Mouse (Mus musculus) layer of hippocampus, adult 11-12 months (tissue): Measurements from ENCODE around the gene Gm10282.
A peak's percentile ranks its signal among the peaks of the same experiment; 100 is the strongest.

Experiments
- DNase-seq: peaks from one replicate; pipeline ENCODE4 v3.0.0; 2022; ENCODE audit warnings: low spot score

Gene Gm10282

GRCm38 (mm10) chr8:72295679-72296078 lies 9.4 kb downstream of the Gm10282 start:
- DNase-seq: peak; percentile 70

DNA sequence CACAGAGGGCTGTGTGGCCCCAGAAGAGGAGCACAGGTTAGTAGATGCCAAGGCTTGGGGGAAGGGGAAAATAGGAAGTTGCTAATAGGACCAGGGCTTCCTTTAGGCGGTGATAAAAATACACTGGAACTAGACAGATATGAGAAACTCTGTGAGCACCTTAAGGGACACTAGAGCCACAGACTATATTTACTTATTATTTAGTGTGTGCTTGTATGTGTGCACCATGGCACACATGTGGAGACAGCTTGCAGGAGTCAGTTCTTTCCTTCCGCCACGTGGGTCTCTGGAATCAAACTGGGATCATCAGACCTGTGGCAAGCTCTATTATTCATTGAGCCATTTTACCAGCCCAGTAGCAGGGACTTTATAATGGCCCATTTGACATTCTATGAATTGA lies 9.9 kb downstream of the Gm10282 start:
- no peak for DNase-seq

DNA sequence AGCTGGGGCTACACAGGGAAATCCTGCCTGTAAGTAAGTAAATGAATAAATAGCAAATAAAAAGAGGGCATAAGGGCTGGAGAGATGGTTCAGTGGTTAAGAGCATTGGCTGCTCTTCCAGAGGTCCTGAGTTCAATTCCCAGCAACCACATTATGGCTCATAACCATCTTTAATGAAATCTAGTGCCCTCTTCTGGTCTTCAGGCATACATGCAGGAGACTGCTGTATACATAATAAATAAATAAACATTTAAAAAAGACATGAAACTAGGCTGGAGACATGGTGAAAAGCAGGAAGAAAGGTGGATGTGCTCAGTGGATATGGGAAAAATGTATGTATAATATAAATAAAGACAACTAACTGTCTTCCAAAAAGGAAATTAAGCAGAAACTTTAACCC lies 11.8 kb downstream of the Gm10282 start:
- DNase-seq: no peak

DNA sequence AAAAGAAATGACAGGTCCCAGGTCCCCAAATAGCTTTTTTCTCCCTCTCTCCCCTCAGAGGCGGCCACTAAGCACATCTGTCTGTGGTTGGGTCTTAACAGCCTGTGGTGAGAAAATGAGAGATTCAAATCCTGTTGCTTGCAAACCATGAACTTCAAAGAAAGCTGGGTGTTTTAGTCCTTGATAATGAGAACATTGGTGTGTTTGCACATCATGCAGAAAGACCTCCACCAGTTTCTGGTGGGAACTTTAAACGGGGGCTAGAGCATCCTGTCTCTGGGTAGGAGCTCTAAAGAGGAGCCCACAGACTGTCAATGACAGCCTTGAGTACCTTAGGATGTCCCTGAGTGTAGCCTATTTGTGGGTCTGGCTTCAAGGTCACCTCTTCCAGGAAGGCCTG lies 14.0 kb downstream of the Gm10282 start:
- no peak for DNase-seq

DNA sequence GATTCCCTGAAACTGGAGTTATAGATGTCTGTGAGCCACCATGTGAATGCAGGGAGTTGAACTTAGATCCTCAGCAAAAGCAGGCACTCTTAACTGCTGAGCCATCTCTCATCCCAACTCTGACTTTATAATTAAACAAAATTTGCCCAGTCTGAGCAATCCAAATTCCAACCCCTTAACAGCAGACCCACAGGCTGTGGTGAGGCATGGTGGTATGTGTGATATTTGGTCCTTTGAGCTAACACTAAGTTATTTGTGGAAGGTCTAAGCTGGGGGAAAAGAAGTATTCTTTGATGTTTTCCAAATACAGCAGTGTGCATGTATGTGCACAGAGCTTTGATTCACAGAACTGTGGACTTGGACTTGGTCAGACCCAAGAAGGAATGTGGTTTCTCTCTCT lies 16.0 kb downstream of the Gm10282 start:
- no peak for DNase-seq

- no peak for DNase-seq
Measured at GRCm38 (mm10) chr8:72285285-72285684, 19.8 kb downstream of the Gm10282 start.

DNA sequence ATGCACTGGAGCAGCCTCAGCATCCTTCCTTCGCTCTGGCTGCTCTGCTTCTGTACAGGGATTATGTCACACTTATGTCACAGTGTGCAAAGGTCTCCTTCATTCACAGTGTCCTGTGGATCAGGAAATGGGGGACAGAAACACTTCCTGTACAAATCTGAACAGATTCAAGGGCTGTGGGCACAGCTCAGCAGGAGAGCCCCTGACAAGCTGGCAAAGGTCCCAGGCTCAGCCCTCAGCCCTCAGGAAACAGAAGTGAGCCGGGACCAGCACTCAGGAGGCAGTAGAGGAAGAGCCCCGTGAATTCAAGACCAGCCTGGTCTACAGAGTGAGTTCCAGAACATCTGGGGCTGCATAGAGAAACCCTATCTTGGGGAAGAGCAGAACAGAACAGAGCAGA lies 23.4 kb downstream of the Gm10282 start:
- peak; percentile 36 for DNase-seq

DNA sequence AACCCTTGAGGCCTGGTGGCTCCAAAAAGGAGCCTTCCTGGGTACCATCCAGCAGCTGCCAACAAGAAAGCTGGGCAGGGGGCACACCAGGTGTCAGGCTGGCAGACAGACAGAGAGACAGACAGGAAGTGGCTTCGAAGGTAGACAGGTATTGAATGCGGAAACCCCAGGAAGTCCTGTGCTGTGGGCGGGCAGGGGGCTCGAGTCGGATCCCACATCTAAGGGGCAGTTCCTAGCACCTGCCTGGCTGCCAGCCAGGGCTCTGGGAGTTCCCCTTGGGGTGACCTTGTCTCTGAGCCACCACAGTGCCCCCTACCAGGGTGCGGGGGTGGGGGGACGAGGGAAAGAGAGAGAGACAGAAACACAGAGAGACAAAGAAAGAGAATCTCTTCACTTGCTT lies 25.9 kb downstream of the Gm10282 start:
- no peak for DNase-seq

- no peak for DNase-seq
Measured at GRCm38 (mm10) chr8:72277244-72277643, 27.8 kb downstream of the Gm10282 start.

GRCm38 (mm10) chr8:72273807-72274206 lies 31.3 kb downstream of the Gm10282 start:
- DNase-seq: no peak

DNA sequence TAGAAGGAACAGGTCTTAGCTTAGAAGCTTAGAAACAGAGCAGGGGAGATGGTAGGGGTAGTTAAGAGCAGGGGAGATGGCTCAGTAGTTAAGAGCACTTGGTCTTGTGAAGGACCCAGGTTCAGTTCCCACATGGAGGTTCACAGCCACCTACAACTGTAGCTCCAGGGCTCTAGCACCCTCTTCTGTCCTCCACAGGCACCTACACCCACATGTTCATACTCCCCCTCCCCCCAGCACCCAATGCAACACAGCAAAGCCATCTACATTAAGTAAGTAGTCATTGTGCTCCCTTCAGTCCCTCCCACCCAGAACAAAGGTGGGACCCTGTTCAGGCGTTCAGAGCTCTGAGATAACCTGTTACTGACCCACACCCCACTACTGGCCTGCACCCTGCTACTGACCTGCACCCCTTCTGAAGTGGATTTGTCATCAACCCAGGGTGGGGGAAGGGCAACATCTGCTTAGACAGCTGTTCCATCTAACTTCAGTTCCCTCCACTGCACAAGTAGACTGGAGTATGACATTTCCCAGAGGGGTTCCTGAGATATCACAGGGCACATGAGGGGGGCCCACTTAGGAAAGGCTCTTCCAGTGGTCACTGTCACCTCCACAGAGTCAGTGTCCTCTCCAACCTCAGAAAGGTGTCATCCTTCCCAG lies 31.8 kb downstream of the Gm10282 start:
- no peak for DNase-seq

GRCm38 (mm10) chr8:72272361-72272760 lies 32.7 kb downstream of the Gm10282 start:
- peak; percentile 75 for DNase-seq

DNA sequence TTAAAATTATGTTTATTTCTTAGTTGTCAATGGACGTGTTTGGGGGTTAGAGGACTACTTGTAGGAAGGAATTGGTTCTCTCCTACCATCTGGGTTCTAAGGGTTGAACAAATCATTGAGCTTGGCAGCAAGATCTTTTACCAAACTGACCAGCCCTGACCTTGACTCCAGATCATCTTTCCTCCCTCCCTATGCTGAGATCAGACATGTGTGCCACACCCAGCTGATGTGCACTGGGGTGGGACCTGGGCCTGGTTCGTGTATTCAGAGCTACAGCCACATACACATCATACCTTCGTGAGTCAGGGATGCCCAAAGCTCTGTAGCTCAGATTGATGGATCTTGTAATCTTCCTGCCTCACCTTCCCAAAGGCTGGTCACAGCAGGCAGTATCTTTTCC lies 33.4 kb downstream of the Gm10282 start:
- no peak for DNase-seq

GRCm38 (mm10) chr8:72271051-72271660 lies 33.9 kb downstream of the Gm10282 start:
- no peak for DNase-seq

- DNase-seq: no peak
Measured at GRCm38 (mm10) chr8:72270606-72271005, 34.5 kb downstream of the Gm10282 start.

GRCm38 (mm10) chr8:72268356-72268755 lies 36.7 kb downstream of the Gm10282 start:
- peak; percentile 40 for DNase-seq

DNA sequence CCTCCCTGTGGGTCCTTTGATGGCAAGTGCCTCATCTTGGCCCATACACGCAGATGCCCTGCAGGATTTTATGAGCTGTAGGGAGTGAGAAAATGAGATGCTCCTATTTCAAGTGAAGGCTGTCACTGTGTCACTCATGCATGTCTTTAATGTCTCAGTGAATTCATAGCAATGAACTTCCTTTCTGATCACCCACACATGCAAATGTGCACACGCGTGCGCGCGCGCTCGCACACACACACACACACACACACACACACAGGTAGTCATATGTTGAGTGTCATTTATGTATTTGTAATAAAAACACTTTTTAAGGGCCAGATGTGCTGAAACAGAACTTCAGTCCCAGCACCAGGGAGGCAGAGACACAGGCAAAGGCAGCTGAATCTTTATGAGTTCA lies 38.0 kb downstream of the Gm10282 start:
- DNase-seq: no peak

DNA sequence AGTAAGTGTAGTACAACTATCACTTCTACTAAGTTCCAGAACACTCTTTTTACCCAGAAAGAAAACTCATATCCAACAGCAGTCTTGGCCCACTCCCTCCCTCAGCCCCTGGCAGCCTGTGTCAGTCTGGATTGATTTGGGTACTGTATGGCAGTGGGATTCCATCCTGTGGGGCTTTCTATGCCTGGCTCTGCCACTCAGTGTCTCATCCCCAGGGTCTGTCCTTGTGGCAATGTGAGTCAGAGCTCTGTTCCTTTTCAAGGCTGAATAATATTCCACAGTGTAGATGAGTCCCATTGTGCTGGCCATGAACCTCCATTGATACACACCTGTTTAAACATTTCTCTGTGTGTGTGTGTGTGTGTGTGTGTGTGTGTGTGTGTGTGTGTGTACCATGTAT lies 38.4 kb downstream of the Gm10282 start:
- DNase-seq: no peak

GRCm38 (mm10) chr8:72265342-72265741 lies 39.7 kb downstream of the Gm10282 start:
- DNase-seq: no peak

GRCm38 (mm10) chr8:72263451-72263850 lies 41.6 kb downstream of the Gm10282 start:
- no peak for DNase-seq

DNA sequence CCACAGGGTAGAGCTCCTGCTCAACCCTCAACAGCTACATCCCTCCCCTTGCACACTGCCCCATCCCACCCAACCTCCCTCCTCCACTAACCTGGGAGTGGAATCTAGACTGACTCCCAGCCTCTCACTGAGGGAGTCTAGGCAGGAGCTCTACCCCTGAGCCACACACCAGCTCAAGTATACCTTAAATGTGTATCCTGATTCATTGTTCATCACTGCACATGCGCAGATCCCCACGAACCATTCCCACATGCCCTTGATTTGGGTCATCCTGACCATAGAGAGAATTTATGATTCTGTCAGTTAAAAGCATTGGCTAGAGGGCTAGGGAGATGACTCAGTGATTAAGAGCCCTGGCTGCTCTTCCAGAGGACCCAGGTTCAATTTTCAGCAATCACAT lies 42.3 kb downstream of the Gm10282 start:
- no peak for DNase-seq

GRCm38 (mm10) chr8:72261872-72262271 lies 43.2 kb downstream of the Gm10282 start:
- DNase-seq: no peak

DNA sequence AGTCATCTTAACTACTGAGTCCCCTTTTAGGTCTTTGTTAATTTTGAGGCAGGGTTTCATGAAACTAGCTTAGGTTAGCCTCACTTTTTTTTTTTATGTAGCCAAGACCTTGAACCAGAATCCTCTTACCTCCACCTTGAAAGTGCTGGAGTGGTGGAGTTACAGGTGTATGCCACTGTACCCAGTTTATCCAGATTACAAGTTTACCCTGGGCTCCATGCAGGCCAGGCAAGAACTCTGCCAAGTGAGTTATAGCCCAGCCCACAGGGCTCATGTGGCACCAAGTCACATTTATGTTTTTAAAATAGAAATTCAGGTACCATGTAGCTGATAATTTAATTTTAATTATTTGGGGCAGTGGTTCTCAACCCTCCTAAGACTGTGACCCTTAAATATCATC lies 43.6 kb downstream of the Gm10282 start:
- no peak for DNase-seq

DNA sequence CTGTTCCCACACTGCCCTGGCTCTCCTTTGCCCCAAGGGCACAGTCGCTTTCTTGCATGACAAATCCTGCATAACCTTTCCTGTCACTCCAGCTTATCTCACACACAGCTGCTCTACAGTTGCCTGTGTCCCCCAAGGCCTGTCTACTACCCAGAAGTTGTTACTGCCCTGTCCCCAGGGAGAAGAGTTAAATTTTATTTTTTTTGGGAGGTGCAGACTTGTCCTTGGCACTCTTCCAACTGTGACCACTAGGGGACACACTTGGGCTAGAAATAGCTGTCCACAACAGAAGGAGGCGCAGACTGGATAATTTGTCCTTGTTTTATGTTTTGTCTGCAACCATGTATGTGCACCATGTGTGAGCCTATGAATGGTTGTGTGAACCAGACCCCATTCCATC lies 44.0 kb downstream of the Gm10282 start:
- DNase-seq: peak; percentile 32
